Mouse (Mus musculus) hindbrain, embryonic 14.5 days (tissue): Measurements from ENCODE around the gene Fuca1. TPM values are rescaled to one million over a fixed set of nuclear protein-coding genes. Genes with fewer than 3 reads are reported as not detected.

Source experiments
- ATAC-seq: fragments of 200-750 bp; cut with Nextera tagmentation; 2 replicates; pipeline ENCODE4 v1.8.0; 2017; ENCODE audit warnings: moderate number of reproducible peaks, mild to moderate bottlenecking, moderate TSS enrichment, moderate library complexity; ENCODE audit not compliant: low FRiP score
- DNase-seq: peaks from one replicate; pipeline ENCODE4 v3.0.0-alpha.2; 2015; ENCODE audit warnings: low spot score
- H3K27ac ChIP-seq: fragments of 300-500 bp; sonication (generic); 2 replicates; pipeline ENCODE4 v1.5.1; 2014; ENCODE audit warnings: mild to moderate bottlenecking, moderate library complexity
- H3K27me3 ChIP-seq: fragments of 300-500 bp; sonication (generic); 2 replicates; pipeline ENCODE4 v1.6.1; 2014; ENCODE audit warnings: mild to moderate bottlenecking, low read length, mixed read lengths; ENCODE audit not compliant: control insufficient read depth, insufficient read depth
- H3K36me3 ChIP-seq: fragments of 300-500 bp; sonication (generic); replicated peaks from 2 replicates; pipeline ENCODE4 v1.6.1; 2014; ENCODE audit not compliant: control insufficient read depth, insufficient read depth
- H3K4me1 ChIP-seq: fragments of 300-500 bp; sonication (generic); replicated peaks from 2 replicates; pipeline ENCODE4 v1.6.1; 2014; ENCODE audit warnings: antibody characterized with exemption, low read length, mixed read lengths; ENCODE audit not compliant: control insufficient read depth, insufficient read depth
- H3K4me2 ChIP-seq: fragments of 300-500 bp; sonication (generic); replicated peaks from 2 replicates; pipeline ENCODE4 v1.6.1; 2014; ENCODE audit warnings: mild to moderate bottlenecking, moderate library complexity
- H3K4me3 ChIP-seq: fragments of 300-500 bp; sonication (generic); replicated peaks from 2 replicates; pipeline ENCODE4 v1.5.1; 2014; ENCODE audit warnings: mild to moderate bottlenecking, low read length
- H3K9ac ChIP-seq: fragments of 300-500 bp; sonication (generic); 2 replicates; pipeline ENCODE4 v1.6.1; 2014
- H3K9me3 ChIP-seq: fragments of 300-500 bp; sonication (generic); 2 replicates; pipeline ENCODE4 v1.6.1; 2016; ENCODE audit warnings: low read length; ENCODE audit not compliant: control insufficient read depth
- WGBS: fragments of 180-500 bp; shearing (Covaris S2); extraction: QIAGEN DNeasy Blood & Tissue Kit; methylation state at CpG from one replicate; pipeline ENCODE4 v1.1.7; 2014; 5-methylcytosine and 5-hydroxymethylcytosine counted together
- polyA plus RNA-seq: library from polyadenylated mRNA; unstranded; fragments of >200 nt; fragmentation: Nextera tagmentation; extraction: Ambion mirVana; gene quantifications from 2 replicates; pipeline ENCODE4 v1.2.1, GENCODE M21; 2014

Gene Fuca1
- polyA plus RNA-seq, 1 experiment from 2014 or later: 72.0 TPM

GRCm38 (mm10) chr4:135876583-135877020, 43.9 kb upstream of the Fuca1 start:
- 2% methylated on average over 16 of the region's 16 CpGs for WGBS
- Histone ChIP-seq H3K9ac (peak overlapping the region; percentile 32; the same call in 1 of the 2 replicates), H3K4me3 (no peak overlapping the region; the same call in 1 of the 2 replicates), H3K27me3 (no peaks in the 10 kb centered on the region), H3K4me2 (peak overlapping the region; percentile 44), H3K27ac (no peak overlapping the region), H3K36me3 (peaks cover 11% of the 10 kb centered on the region), H3K9me3 (no peaks in the 10 kb centered on the region), H3K4me1 (peaks cover 36% of the 10 kb centered on the region)
- ATAC-seq: no peak
- DNase-seq: peak; percentile 45

DNA sequence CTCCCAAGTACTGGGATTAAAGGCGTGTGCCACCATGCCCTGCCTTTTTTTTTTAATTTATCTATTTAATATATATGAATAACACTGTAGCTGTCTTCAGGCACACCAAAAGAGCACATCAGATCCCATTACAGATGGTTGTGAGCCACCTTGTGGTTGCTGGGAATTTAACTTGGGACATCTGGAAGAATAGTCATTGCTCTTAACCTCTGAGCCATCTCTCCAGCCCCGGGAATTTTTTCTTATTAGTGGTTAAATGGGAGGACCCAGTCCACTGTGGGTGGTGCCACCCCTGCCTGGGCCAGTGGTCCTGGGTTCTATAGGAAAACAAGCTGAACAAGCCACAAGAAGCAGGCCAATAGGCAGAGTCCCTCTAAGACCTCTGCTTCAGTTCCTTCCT, 42.8 kb upstream of the Fuca1 start:
- H3K27ac ChIP-seq: no peak overlapping the region
- DNase-seq: peak; percentile 51
- H3K9me3 ChIP-seq: no peaks in the 10 kb centered on the region
- no peak overlapping the region for H3K9ac ChIP-seq
- WGBS: 79% methylated on average over 2 of the region's 2 CpGs
- peaks cover 27% of the 10 kb centered on the region; the same call in 1 of the 2 replicates for H3K4me1 ChIP-seq
- H3K4me2 ChIP-seq: no peak overlapping the region
- no peak for ATAC-seq
- H3K36me3 ChIP-seq: no peaks in the 10 kb centered on the region
- no peak overlapping the region for H3K4me3 ChIP-seq
- no peaks in the 10 kb centered on the region for H3K27me3 ChIP-seq

- H3K9ac ChIP-seq: no peak overlapping the region
- no peak overlapping the region for H3K4me2 ChIP-seq
- no peaks in the 10 kb centered on the region for H3K9me3 ChIP-seq
- H3K4me1 ChIP-seq: peaks cover 25% of the 10 kb centered on the region; the same call in 1 of the 2 replicates
- H3K27me3 ChIP-seq: no peaks in the 10 kb centered on the region
- H3K36me3 ChIP-seq: no peaks in the 10 kb centered on the region
- 63% methylated on average over 6 of the region's 6 CpGs for WGBS
- H3K27ac ChIP-seq: no peak overlapping the region
- ATAC-seq: no peak
- H3K4me3 ChIP-seq: no peak overlapping the region
- DNase-seq: no peak
Measured at GRCm38 (mm10) chr4:135879021-135879420, 41.5 kb upstream of the Fuca1 start.

DNA sequence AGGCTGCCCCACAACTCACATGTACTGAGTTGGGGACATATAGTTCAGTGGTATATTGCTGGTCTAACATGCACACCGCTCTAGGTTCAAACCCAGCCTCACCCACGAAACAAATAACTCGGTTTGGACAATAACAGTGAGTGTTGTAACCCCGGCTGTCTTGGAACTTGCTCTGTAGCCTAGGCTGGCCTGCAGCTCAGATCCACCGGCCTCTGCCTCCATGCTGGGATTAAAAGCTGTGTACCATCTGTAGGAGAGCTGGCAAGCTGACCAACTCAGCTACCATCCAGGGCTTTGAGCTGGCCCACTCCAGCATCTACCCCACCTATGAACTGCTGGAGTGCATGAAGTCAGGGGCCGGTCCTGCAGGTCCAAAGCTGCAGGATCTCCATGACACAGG, 40.5 kb upstream of the Fuca1 start:
- Histone ChIP-seq H3K9ac (no peak overlapping the region), H3K4me2 (no peak overlapping the region), H3K9me3 (no peaks in the 10 kb centered on the region), H3K27me3 (no peaks in the 10 kb centered on the region), H3K4me1 (peaks cover 16% of the 10 kb centered on the region; the same call in 1 of the 2 replicates), H3K27ac (no peak overlapping the region), H3K36me3 (no peaks in the 10 kb centered on the region), H3K4me3 (no peak overlapping the region)
- DNase-seq (no peak), ATAC-seq (no peak)
- WGBS: 90% methylated on average over 6 of the region's 6 CpGs

DNA sequence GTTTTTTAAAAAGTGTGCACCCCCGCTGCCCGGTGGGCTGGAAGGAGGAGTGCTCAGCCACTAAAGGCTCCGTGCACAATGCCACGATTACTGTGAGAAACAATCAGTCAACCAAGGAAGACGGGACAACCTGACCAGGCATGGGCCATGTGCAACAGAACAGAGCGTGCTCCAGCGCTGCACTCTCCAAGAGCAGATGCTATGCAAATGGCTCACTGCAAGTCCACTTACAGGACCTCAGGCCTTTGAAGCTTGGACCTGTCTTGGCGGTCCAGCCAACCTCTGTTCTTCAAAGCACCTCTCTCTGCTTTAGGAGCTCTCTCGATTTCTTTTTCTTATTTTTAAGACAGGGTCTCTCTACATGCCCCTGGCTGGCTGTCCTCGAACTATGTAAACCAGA, 40.0 kb upstream of the Fuca1 start:
- DNase-seq (no peak), ATAC-seq (no peak)
- 82% methylated on average over 10 of the region's 10 CpGs for WGBS
- peaks cover 14% of the 10 kb centered on the region; the same call in 1 of the 2 replicates for H3K4me1 ChIP-seq
- H3K36me3 ChIP-seq: no peaks in the 10 kb centered on the region
- no peaks in the 10 kb centered on the region for H3K27me3 ChIP-seq
- H3K4me3 ChIP-seq: no peak overlapping the region
- no peak overlapping the region for H3K9ac ChIP-seq
- H3K4me2 ChIP-seq: no peak overlapping the region
- no peaks in the 10 kb centered on the region for H3K9me3 ChIP-seq
- no peak overlapping the region for H3K27ac ChIP-seq

DNA sequence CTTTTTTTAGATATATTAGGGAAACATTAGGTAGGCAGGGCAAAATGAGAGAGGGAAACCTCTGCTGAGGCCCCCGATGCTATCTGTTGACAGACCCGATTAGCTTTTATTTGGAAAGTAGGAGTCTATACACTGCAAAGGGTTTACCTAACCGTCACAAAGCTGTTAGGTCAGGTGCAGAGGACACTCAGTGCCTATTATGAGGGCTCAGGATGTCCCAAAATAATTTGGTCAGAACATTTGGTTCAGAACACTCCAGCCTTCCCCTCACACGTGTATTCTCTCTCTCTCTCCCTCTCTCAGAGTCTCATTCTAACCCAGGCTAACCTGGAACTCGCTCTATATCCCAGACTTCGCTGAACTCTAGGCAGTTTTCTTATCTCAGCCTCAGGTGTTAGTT, 38.5 kb upstream of the Fuca1 start:
- H3K27ac ChIP-seq: no peak overlapping the region
- ATAC-seq: no peak

DNA sequence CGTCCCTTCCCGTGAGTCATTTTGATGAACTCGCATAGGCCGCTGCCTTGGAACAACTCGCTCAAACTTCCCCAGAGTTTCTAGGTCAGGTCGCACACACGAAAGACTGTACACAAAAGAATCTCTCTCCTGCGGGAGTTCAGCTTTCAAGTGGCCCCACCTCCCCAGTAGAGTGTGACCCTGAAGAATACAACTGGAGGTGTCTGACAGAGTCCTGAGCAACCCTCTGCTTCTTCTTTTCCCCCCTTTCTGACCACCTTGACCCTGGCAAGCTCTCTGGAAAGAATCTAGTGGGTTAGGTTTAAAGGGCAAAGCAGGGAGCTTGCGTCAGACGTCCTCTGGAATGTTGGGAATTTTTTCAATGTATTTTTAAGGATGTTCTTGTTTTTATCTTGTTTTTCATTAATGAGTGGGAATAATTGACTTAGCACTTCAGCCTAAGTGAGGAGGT, 37.1 kb upstream of the Fuca1 start:
- Histone ChIP-seq H3K4me1 (no peaks in the 10 kb centered on the region), H3K4me2 (no peak overlapping the region), H3K27ac (no peak overlapping the region), H3K27me3 (no peaks in the 10 kb centered on the region), H3K36me3 (no peaks in the 10 kb centered on the region), H3K9me3 (no peaks in the 10 kb centered on the region), H3K4me3 (no peak overlapping the region), H3K9ac (no peak overlapping the region)
- 43% methylated on average over 10 of the region's 10 CpGs for WGBS
- DNase-seq: no peak
- no peak for ATAC-seq

More for the DNA sequence above, 38.5 kb upstream of the Fuca1 start:
- no peak overlapping the region for H3K4me3 ChIP-seq
- H3K27me3 ChIP-seq: no peaks in the 10 kb centered on the region
- H3K9me3 ChIP-seq: no peaks in the 10 kb centered on the region
- WGBS: 81% methylated on average over 6 of the region's 6 CpGs
- no peak overlapping the region for H3K9ac ChIP-seq
- H3K36me3 ChIP-seq: no peaks in the 10 kb centered on the region
- H3K4me2 ChIP-seq: no peak overlapping the region
- DNase-seq: no peak
- peaks cover 2% of the 10 kb centered on the region; the same call in 1 of the 2 replicates for H3K4me1 ChIP-seq

- no peak overlapping the region for H3K4me3 ChIP-seq
- no peak overlapping the region for H3K27ac ChIP-seq
- DNase-seq: no peak
- H3K9ac ChIP-seq: no peak overlapping the region
- no peak for ATAC-seq
- no peaks in the 10 kb centered on the region for H3K4me1 ChIP-seq
- no peak overlapping the region for H3K4me2 ChIP-seq
- 73% methylated on average over 7 of the region's 7 CpGs for WGBS
- no peaks in the 10 kb centered on the region for H3K36me3 ChIP-seq
- no peaks in the 10 kb centered on the region for H3K9me3 ChIP-seq
- no peaks in the 10 kb centered on the region for H3K27me3 ChIP-seq
Measured at GRCm38 (mm10) chr4:135883881-135884516, 36.5 kb upstream of the Fuca1 start.

DNA sequence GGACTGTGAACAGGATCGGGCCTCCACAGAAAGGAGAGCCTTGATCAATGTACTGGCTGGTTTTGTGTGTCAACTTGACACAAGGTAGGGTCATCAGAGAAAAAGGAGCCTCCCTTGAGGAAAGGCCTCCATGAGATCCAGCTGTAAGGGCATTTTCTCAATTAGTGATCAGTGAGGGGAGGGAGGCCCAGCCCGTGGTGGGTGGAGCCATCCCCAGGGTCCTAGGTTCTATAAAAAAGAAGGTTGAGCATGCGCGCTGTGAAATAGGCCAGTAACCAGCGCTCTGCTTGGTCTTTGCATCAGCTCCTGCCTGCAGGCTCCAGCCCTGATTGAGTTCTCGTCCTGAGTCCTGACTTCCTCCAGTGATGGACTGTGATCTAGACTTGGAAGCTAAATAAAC, 36.0 kb upstream of the Fuca1 start:
- H3K4me3 ChIP-seq: no peak overlapping the region
- H3K4me2 ChIP-seq: no peak overlapping the region
- DNase-seq (no peak), ATAC-seq (no peak)
- H3K9ac ChIP-seq: no peak overlapping the region
- H3K36me3 ChIP-seq: no peaks in the 10 kb centered on the region
- no peaks in the 10 kb centered on the region for H3K9me3 ChIP-seq
- H3K4me1 ChIP-seq: no peaks in the 10 kb centered on the region
- no peak overlapping the region for H3K27ac ChIP-seq
- H3K27me3 ChIP-seq: no peaks in the 10 kb centered on the region
- whole genome bisulfite sequencing: 52% methylated on average over 6 of the region's 6 CpGs
